Mouse (Mus musculus) hindbrain, postnatal 0 days (tissue): ENCODE measurements around the gene Hoxc9. TPM values are rescaled to one million over a fixed set of nuclear protein-coding genes. Genes with fewer than 3 reads are reported as not detected.

Source experiments
- ATAC-seq: fragments of 200-750 bp; cut with Nextera tagmentation; 2 replicates; pipeline ENCODE4 v1.8.0; 2017; ENCODE audit warnings: mild to moderate bottlenecking, moderate TSS enrichment, moderate library complexity
- DNase-seq: peaks from one replicate; pipeline ENCODE4 v3.0.0-alpha.2; 2015; ENCODE audit warnings: low spot score
- H3K27ac ChIP-seq: fragments of 300-500 bp; sonication (generic); 2 replicates; pipeline ENCODE4 v1.5.1; 2014; ENCODE audit warnings: mild to moderate bottlenecking
- H3K27me3 ChIP-seq: fragments of 300-500 bp; sonication (generic); 2 replicates; pipeline ENCODE4 v1.6.1; 2014; ENCODE audit warnings: low read length, mixed read lengths; ENCODE audit not compliant: insufficient read depth
- H3K36me3 ChIP-seq: fragments of 300-500 bp; sonication (generic); 2 replicates; pipeline ENCODE4 v1.6.1; 2014; ENCODE audit warnings: low read length, mixed read lengths; ENCODE audit not compliant: insufficient read depth
- H3K4me1 ChIP-seq: fragments of 300-500 bp; sonication (generic); 2 replicates; pipeline ENCODE4 v1.6.1; 2014; ENCODE audit warnings: antibody characterized with exemption, low read length, mixed read lengths; ENCODE audit not compliant: insufficient read depth
- H3K4me2 ChIP-seq: fragments of 300-500 bp; sonication (generic); 2 replicates; pipeline ENCODE4 v1.6.1; 2014; ENCODE audit warnings: low read depth, mild to moderate bottlenecking, low read length, moderate library complexity, mixed read lengths
- H3K4me3 ChIP-seq: fragments of 300-500 bp; sonication (generic); 2 replicates; pipeline ENCODE4 v1.5.1; 2014; ENCODE audit warnings: low read length
- H3K9ac ChIP-seq: fragments of 300-500 bp; sonication (generic); replicated peaks from 2 replicates; pipeline ENCODE4 v1.6.1; 2014; ENCODE audit warnings: mild to moderate bottlenecking, low read length, moderate library complexity, mixed read lengths
- H3K9me3 ChIP-seq: fragments of 300-500 bp; sonication (generic); 2 replicates; pipeline ENCODE4 v1.6.1; 2016; ENCODE audit warnings: low read length, mixed read lengths
- CTCF ChIP-seq: IDR thresholded peaks from 2 replicates; pipeline ENCODE4 v1.5.1; 2016; ENCODE audit warnings: antibody characterized with exemption, control low read depth, low read depth
- WGBS: fragments of 180-500 bp; shearing (Covaris S2); extraction: QIAGEN DNeasy Blood & Tissue Kit; methylation state at CpG from one replicate; pipeline ENCODE4 v1.1.7; 2014; 5-methylcytosine and 5-hydroxymethylcytosine counted together
- polyA plus RNA-seq: library from polyadenylated mRNA; unstranded; fragments of >200 nt; fragmentation: Nextera tagmentation; extraction: Ambion mirVana; gene quantifications from 2 replicates; pipeline ENCODE4 v1.2.1, GENCODE M21; 2015
- total RNA-seq: library from RNA; depleted of rRNA; stranded (reverse); fragments of >200 nt; gene quantifications from 2 replicates; pipeline ENCODE4 v1.2.3, GENCODE M21; 2014

The Hoxc9 gene
- total and polyA plus RNA-seq, 2 experiments from 2014 or later: not detected

DNA sequence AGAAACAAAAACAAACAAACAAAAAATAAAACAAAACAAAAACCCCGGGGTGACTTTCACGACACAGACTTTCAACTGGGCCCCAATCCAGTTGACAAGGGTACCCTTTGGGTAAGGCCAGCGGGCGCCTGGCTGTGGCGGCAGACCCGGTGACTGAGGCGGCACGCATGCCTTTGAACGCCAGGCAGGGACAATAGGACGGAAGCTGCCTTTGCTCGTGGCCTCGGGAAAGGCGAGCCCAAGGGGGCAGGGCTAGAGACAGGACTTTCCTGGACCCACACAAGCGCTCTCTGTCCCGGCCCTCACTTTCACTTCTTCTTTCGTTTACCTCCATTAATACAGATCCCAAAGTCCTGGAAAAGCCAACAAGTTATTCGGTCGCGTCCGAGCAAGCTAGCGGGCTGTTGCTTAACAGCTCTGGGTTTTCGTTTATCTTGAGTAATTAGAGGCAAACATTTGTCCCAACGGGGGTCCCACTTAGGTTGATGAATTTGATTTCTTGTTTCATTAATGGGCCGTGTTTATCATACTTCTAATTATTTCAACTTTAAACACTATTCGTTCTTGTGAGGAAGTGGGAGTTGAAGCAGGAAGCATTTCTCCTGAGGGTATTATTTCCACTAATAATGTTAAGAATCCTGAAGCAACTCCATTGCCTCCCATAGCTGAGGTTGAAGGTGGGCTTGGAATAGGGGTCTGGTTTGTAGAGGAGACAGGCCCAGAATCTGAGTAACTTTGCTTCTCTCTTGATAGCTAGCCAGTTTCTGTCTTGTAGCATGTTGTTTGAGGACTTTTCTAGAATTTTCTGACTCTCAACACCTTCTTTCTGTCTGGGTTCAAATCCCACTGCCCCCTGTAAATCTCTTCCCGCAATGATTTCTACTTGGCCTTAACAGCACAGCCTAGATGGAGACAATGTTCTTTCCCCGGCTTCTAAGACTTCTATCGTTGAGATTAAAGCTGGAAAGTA, 12.3 kb upstream of the Hoxc9 start:
- H3K4me3 ChIP-seq: no peak overlapping the region
- ATAC-seq: no peak
- no peaks in the 10 kb centered on the region for H3K36me3 ChIP-seq
- no peak for TF ChIP-seq CTCF
- DNase-seq: no peak
- WGBS: 2% methylated on average over 28 of the region's 28 CpGs
- H3K4me2 ChIP-seq: no peak overlapping the region
- no peak overlapping the region for H3K9ac ChIP-seq
- H3K27me3 ChIP-seq: peaks cover 93% of the 10 kb centered on the region
- H3K9me3 ChIP-seq: no peaks in the 10 kb centered on the region
- H3K4me1 ChIP-seq: no peaks in the 10 kb centered on the region
- no peak overlapping the region for H3K27ac ChIP-seq

DNA sequence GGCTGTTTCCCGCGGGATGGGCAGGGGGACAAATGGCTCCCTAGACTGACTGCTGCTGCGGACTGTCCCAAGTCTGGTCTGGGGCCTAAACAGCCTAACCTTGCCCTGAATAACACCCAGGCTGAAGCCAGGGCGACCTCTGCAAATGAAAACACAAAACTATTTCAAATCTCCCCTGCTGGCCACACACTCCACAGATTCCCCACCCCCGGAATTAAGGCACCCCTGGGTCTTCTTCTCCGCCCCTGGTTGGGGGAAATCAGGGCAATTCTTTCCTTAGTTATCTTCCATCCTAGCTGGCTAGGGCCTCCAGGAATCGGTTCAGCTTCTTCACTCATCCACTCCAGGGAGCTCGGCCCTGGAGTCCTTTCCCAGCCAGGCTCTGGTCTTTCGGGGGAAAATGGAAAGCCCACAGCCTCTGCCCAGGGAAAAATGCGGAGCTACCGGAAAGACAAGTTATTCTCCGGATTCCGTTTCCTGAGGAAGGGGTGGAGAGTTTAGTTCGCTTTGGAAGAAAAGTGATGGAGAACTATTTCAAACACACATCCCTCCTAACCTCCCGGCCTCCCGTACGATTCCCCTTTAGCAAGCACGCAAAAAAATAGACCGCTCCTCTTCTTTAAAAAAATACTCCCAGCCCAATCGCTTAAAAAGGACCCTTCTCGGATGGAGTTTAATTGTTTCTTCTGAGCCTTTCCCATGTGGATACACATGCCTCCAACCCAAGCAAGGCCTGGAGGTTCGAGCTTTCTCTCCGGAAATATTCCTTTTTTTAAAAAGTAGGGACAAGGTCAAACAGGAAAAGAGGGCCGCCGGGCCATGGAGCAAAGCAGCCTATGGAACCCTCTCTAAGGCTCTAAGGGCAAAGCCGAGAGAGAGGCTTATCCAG, 11.0 kb upstream of the Hoxc9 start:
- no peak for DNase-seq
- 4% methylated on average over 26 of the region's 26 CpGs for WGBS
- H3K36me3 ChIP-seq: no peaks in the 10 kb centered on the region
- peaks cover 96% of the 10 kb centered on the region for H3K27me3 ChIP-seq
- no peak overlapping the region for H3K4me3 ChIP-seq
- no peak for TF ChIP-seq CTCF
- no peak overlapping the region for H3K9ac ChIP-seq
- no peak for ATAC-seq
- H3K27ac ChIP-seq: no peak overlapping the region
- no peak overlapping the region for H3K4me2 ChIP-seq
- H3K9me3 ChIP-seq: no peaks in the 10 kb centered on the region
- no peaks in the 10 kb centered on the region for H3K4me1 ChIP-seq

DNA sequence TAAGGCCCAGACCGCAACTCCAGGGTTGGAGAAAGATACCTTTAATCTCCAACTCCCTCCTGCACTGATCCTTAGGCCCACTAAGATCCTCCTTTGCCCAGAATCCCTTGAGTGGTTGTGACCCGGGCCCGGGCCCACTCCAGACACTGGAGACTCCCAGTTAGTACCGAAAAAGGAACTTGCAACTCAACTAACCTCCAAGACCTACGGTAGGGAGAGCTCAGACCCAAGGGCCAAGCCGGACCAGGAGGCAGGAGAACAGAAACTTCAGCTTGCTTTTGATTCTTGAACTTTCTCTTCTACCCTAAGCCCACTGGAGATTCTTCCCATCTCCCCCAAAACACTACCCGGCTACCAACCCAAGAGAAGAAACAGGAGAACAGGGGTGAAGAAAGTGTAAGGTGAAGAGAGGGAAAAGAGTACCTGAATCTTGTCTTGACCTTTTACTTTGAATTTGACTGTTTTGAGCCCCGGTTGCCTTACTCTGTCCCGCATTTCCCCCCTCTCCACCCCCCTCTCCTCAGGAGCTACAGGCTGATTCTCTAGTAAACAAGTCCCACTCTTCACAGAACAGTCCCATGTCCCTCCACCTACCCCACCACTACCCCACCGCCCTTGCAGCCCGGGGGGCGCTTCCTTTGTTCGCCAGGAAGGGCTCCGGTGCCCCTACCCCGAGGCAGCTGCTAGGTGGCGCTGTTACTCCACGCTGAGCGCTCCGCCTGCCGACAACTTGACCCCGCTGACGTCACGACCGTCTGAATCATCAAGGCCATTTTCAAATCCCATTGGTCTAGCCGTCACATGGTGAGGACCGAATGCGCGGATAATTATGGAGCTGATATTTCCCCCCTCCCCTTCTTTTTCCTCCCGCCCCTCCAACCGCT, 10.1 kb upstream of the Hoxc9 start:
- no peak overlapping the region for H3K9ac ChIP-seq
- no peaks in the 10 kb centered on the region for H3K9me3 ChIP-seq
- ATAC-seq (peak; percentile 45; the same call in 1 of the 2 replicates), DNase-seq (peak; percentile 76)
- no peaks in the 10 kb centered on the region for H3K4me1 ChIP-seq
- H3K4me2 ChIP-seq: no peak overlapping the region
- peaks cover 96% of the 10 kb centered on the region for H3K27me3 ChIP-seq
- no peaks in the 10 kb centered on the region for H3K36me3 ChIP-seq
- 2% methylated on average over 29 of the region's 30 CpGs for WGBS
- no peak overlapping the region for H3K4me3 ChIP-seq
- peak; percentile 70 for TF ChIP-seq CTCF
- no peak overlapping the region for H3K27ac ChIP-seq

DNA sequence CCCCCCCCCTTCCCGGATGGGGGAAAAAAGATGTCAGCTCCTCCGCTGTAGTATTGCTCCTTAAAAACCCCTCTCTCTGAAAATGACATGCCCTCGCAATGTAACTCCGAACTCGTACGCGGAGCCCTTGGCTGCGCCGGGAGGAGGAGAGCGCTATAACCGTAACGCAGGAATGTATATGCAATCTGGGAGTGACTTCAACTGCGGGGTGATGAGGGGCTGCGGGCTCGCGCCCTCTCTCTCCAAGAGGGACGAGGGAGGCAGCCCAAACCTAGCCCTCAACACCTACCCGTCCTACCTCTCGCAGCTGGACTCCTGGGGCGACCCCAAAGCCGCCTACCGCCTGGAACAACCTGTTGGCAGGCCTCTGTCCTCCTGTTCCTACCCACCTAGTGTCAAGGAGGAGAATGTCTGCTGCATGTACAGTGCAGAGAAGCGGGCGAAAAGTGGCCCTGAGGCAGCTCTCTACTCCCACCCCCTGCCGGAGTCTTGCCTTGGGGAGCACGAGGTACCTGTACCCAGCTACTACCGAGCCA, 9.4 kb upstream of the Hoxc9 start, which contains the start of gene Hoxc10:
Hoxc10 (plus strand) TSS at position 21 of the 536 bp plus-strand sequence.
- no peaks in the 10 kb centered on the region for H3K9me3 ChIP-seq
- no peaks in the 10 kb centered on the region for H3K4me1 ChIP-seq
- DNase-seq: no peak
- no peak within 1 kb of the TSS for H3K4me3 ChIP-seq
- WGBS: 3% methylated on average over 27 of the region's 27 CpGs
- TF ChIP-seq CTCF: no peak
- H3K9ac ChIP-seq: no peak within 1 kb of the TSS
- H3K27me3 ChIP-seq: peaks cover 96% of the 10 kb centered on the region
- H3K27ac ChIP-seq: no peak within 1 kb of the TSS
- H3K36me3 ChIP-seq: no peaks in the 10 kb centered on the region
- H3K4me2 ChIP-seq: no peak within 1 kb of the TSS
- no peak for ATAC-seq

DNA sequence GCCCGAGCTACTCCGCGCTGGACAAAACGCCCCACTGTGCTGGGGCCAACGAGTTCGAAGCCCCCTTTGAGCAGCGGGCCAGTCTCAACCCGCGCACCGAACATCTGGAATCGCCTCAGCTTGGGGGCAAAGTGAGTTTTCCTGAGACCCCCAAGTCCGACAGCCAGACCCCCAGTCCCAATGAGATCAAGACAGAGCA, 9.0 kb upstream of the Hoxc9 start, which contains the start of gene Hoxc5:
Hoxc5 (plus strand) TSS at position 132 of the 199 bp plus-strand sequence.
- Histone ChIP-seq H3K36me3 (no peaks in the 10 kb centered on the region), H3K27me3 (peaks cover 98% of the 10 kb centered on the region), H3K9ac (no peak within 1 kb of the TSS), H3K4me3 (no peak within 1 kb of the TSS), H3K4me2 (no peak within 1 kb of the TSS), H3K4me1 (no peaks in the 10 kb centered on the region), H3K27ac (no peak within 1 kb of the TSS), H3K9me3 (no peaks in the 10 kb centered on the region)
- 4% methylated on average over 12 of the region's 12 CpGs for WGBS
- ATAC-seq (no peak), DNase-seq (no peak)
- TF ChIP-seq CTCF: no peak
